Mouse (Mus musculus): ENCODE results near the gene Pate1.

GRCm38 (mm10) chr9:35707265-35707664 is 20.1 kb upstream of the Pate1 start:
- TF ChIP-seq CTCF (IDR thresholded peaks at IDR 0.05; ENCODE audit: control insufficient read depth, insufficient read depth, low read length) (no peak), POLR2A (IDR thresholded peaks at IDR 0.05; ENCODE audit: borderline replicate concordance, control insufficient read depth, low read depth, low read length) (no peak)
